Mouse (Mus musculus) heart, adult 9 months (tissue): Measurements from ENCODE around the gene Csmd2.
A peak's percentile ranks its signal among the peaks of the same experiment; 100 is the strongest.
"Not testable (repeated sequence)": the region's sequence is repeated elsewhere in the genome, so short reads cannot be mapped to it uniquely, and the experiment has no call there.

Experiments used
- DNase-seq, 2 experiments: peaks; one replicate each; pipeline ENCODE4 v3.0.0; 2022; ENCODE audit warnings: low spot score in 2 of 2

The Csmd2 gene

DNA sequence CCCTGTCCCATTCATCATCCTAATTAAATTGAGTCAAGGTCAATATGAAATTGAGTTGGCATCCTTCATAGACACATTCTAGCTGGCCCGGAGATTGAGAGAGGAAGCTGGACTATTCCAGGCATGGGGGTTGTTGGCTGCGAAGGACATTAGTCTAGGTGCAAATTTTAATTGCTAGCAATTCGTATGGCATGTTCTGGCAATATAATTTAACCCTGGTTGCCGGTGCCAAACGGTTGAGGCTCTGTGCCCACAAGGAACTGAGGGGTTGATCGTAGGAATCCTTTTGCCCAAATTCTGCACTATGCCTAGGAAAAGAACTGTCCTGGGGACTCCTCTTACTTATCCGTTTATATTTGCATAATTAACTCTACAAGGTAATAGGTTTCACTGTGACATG lies 496.2 kb downstream of the Csmd2 start:
- DNase-seq = no peak

DNA sequence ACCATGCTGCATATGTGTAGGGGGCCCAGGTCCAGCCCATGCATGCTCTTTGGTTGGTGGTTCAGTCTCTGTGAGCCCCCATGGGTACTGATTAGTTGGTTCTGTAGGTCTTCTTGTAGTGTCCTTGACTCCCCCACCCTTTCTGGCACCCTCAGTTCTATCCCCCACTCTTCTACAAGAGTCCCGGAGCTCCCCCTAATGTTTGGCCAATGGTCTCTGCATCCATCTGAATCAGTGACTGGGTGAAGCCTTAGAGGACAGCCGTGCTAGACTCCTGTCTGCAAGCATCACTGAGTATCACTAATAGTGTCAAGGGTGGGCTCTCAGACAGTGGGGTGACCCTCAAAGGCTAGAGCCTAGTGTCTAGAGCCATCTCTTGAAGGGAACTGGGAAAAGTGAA lies 497.0 kb downstream of the Csmd2 start:
- DNase-seq = no peak

DNA sequence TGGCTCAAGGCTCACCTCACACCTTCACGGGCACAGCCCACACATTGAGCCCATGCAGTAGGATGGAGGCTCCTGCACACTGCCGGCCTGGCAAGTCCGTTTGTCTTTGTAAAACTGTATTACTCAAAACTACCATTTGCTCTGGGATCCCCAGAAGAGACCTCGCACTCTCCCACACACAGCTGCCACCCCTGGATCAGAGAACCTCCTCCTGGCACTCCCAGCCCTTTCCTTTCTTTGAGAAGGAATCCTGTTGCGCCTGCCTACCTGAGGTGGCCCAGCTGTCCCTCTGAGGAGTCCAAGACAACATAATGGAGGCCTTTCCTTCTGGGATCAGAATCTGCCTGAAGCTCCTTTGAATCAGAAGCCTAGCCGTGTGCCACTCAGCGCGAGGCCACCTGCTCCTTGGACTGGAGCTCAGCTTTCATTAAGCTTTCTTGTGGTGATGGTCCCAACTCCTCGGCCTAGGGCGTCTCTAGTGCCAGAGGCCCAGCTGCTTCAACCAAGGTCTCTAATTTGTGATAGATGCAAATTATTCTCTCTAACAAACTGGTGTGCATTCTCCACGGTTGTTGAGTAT lies 502.0 kb downstream of the Csmd2 start:
- DNase-seq = no peak

DNA sequence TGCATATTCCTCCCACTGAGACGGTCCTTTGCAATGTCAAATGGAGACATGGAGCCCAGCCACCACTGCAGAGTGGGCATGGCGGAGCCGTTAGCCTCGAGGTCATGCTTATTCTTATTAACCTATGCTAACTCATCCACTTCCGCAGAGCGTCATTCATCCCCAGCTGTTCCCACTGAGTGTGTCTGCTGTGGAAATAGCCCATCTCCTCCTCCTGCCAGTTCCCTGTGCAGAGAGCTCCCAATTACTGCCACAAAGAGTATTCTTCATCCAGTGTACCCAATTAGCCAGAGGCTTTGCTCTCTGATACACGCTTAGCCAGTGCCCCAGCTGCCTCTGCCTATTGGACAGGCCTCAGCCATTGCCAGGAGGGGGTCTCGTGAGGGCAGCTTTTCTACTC lies 504.4 kb downstream of the Csmd2 start:
- no peak for DNase-seq

DNA sequence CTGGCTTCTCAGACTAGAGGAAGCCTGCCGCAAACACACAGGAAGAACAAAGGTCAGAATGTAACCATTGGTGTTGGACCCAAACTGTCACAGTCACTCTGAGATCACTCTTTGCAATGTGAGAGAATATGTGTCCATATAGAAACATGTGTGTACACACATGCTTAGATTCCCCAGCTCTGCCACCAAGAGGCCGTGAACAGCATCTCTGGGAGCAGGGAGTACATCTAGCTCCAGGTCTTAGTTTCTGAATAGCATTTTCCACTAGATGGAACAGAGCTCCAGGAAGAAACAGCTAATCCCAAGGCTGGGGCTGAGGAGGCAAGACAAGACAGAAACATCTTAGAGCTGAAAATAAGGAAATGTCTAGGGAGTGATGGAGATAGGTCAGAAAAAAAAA lies 512.3 kb downstream of the Csmd2 start:
- no peak for DNase-seq

DNA sequence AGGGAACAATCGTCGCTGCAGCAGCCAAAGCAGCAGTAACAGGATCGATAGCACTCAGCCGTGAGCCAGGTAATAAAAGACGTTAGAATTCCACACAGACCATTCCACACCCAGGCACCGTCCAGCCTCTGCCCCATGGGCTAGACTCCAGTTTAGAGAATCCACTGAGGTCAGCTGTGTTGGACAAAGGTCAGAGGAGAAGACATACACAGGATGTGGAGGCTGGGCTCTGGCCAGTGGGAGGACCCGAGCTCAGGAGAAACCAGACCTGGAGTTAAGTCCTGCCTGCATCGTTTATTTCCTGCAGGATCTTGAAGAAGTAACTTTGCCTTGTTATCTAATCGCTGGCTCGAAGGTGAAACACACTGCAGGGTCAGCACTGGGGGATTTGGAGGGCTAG lies 519.2 kb downstream of the Csmd2 start:
- no peak for DNase-seq

DNA sequence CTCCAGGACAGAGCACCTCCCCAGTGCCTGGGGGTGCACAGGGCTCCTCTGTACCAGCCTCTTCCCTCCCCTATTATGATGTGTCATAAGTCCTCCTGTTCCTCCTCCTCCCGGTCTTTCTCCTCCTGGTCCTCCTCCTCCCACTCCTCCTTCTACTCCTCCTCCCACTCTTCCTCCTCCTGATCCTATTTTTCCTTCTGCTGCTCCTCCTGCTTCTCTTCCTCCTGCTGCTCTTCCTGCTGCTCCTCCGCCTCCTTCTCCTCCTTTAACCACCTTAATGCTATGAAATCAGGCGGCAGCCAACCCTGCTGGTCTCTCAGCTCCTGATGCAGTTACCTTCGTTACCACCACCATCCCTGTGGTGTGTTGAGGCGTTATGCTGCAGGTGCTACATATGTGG lies 522.2 kb downstream of the Csmd2 start:
- no peak for DNase-seq

DNA sequence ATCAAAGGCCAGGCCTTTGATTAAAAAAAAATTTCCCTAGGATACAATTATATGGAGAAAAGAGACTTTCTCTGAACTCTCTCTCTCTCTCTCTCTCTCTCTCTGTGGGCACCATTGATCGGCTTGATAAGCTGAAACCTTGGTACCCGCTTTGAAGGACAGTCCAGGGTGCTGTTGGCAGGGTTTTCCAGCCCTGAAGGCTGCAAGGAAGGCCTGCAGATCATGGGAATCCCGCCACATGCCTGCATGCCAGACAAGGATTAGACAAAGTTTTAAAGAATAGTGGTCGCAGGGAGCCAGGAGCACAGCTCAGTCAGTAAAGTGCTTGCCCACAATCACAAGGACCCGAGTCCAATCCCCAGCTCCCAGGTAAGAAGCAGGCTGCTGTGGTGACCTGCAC lies 526.8 kb downstream of the Csmd2 start:
- no peak for DNase-seq

DNA sequence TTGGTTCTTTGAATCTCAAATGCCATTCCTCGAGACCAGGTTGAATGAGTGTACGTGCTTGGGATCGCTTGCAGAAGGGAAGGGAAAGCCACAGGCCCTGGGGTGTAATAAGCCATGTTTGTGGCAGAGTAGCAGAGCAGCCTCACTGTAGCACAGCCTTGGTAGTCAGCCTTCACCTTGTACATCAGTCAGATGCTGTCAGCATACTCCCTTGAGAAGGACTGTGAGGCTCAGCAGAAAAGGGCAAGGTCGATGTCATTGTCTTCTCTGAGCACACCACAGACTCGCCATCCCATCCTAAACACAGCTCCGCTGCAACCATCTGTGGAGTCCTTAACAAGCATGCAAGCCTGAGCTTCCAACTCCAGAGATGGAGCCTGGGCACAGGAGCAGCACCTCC lies 533.6 kb downstream of the Csmd2 start:
- DNase-seq = no peak

DNA sequence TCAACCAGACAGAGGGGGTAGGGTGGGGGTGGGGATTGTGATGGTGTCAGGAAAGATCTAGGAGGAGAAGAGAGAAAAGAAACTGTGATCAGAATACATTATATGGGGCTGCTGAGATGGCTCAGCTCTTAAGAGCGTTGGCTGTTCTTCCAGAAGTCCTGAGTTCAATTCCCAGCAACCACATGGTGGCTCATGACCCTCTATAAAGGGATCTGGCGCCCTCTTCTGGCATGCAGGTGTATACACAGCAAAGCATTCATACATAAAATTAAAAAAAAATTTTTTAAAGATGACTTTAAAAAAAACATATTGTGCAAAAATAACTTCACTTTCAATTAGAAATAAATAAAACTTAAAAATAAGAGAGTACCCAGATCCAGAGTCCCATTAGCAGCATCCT lies 555.7 kb downstream of the Csmd2 start:
- no peak for DNase-seq

DNA sequence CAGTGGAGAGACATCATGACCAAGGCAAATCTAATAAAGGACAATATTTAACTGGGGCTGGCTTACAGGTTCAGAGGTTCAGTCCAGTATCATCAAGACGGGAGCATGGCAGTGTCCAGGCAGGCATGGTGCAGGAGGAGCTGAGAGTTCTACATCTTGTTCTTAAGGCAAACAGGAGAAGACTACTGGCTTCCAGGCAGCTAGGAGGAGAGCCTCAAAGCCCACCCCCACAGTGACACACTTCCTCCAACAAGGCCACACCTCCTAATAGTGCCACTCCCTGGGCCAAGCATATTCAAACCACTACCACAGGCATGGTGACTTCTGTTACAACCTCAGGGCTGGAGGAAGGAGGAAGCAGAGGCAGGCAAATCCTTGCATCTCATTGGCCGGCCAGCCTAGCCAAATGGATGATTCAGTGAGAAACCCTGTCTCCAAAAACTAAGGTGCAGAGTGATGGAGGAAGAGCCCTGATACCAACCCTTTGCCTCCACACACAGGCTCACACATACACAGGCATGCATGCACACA lies 556.4 kb downstream of the Csmd2 start:
- DNase-seq = not testable (repeated sequence)

DNA sequence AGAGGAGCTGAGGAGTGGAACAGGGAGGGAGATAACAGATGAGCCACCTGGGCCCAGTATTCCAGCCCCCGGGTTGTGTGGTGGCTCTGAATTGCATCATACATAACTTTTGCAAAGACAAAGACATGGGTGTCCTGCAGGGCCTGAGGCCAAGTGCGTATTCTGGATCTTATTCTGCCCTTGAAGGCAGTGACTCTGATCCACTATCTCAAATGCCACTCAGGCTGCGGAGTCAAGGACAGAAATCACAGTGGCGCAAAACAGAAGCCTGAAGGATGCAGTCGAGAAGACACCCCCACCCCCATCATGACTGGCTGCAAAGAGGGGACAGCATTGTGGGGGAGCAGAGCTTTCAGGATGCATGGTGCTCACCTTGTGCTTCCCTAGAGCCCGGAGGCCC lies 563.1 kb downstream of the Csmd2 start:
- DNase-seq = no peak

DNA sequence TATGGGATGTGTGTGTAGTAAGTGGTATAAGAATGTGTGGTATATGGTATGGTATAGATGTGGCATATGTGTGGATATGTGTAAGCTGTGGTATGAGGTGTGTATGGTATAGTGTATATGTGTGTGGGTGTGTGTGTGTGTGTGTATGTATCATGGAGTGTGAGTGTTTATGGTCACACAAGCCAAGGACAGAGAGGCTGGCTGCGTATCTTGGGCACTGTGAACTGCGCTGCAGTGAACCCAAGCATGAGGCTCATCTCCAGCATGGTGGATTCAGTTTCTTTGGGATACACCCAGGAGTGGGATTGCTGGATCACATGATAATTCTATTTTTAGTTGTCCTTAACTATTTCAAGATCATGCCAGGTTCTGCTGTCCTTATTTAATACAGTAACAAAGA lies 566.5 kb downstream of the Csmd2 start:
- no peak for DNase-seq

DNA sequence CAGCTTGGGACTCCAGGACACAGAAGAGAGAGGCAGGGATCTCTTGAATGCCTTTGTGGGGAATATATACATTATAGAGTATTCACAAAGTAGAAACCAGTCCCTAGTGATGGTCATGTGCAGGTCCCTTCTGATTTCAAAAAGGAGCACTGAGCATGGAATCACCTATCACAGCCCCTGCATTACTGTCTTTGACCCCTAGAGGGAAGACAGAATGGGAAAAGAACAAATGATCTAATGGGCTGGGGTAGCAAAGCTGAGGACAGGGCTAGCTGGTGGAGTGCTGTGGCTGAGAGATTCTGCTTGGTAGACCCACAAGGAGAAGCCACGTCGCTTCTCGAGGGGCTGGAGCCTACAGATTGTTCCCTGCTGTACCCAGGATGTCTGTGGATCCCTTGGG lies 572.7 kb downstream of the Csmd2 start:
- DNase-seq = no peak

DNA sequence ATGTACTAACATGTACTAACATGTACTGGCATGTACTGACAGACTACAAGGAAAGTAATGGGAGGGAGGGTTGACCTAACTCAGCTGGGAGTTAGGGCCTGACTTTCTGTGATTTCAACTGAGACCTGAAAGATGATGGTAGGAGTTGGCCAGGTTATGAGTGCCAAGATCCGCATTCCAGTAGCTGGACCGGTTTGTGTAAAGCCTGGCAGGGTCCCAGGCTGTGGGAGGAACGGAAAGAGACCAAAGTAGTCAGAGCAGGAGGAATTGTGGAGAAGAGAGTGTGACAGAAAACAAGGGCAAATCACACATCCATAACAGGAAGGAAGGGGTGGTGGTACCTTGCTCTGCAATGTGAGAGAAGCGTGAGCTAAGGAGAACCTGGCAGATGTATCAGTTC lies 588.2 kb downstream of the Csmd2 start:
- no peak for DNase-seq

DNA sequence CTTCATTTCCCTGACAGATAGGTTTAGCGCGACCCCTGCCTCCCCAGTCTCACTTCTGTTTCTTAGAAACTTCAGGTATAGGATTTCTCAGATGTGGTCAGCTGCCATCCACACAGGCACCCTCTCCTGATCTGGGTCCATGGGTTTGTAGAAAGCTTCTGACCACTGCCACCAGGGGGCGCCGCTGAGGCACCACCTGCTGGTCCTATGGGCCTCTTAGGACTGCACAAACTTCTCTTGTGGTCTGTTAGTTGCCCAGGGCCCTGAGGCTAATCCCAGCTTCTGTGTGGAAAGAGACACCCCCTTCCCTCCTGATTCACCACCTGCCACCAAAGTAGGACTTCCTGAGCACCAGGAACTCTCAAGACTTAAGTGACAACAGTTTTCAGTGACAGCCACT lies 591.5 kb downstream of the Csmd2 start:
- DNase-seq = no peak

DNA sequence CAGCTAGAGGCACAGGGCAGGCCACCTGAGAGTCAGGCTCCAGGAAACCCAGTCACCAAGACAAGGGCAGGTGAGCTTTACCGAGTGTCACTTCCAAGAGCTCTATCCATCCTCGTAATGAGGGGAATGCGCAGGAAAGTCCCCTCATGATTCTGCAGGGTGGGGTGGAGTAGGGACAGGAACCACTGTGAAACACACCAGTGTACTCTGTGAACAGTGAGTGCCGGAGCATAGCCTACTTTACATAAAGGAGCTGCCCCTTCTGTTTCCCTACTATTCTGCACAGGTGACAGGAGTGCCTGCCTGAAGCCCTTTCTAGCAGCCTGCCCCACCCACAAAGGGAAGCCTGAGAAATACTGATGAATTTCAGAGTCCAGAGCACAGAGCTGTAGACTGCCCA lies 605.6 kb downstream of the Csmd2 start:
- no peak for DNase-seq

DNA sequence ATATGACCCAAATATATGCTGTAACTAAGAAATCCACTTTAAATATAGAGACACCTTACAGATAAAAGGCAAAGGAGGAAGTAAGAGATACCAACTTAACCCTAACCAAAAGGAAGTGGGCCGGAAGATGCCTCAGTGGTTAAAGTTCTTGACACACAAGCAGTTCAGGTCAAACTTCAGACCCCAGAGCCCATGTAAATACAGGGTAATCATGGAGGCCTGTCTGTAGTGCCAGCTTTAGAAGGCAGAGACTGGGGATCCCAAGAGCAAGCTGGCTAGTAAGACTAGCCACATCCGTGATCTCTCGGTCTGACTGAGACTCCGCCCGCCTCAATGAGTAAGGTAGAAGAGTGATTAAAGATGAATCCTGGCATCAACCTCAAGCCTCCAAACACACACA lies 606.4 kb downstream of the Csmd2 start:
- DNase-seq = no peak

DNA sequence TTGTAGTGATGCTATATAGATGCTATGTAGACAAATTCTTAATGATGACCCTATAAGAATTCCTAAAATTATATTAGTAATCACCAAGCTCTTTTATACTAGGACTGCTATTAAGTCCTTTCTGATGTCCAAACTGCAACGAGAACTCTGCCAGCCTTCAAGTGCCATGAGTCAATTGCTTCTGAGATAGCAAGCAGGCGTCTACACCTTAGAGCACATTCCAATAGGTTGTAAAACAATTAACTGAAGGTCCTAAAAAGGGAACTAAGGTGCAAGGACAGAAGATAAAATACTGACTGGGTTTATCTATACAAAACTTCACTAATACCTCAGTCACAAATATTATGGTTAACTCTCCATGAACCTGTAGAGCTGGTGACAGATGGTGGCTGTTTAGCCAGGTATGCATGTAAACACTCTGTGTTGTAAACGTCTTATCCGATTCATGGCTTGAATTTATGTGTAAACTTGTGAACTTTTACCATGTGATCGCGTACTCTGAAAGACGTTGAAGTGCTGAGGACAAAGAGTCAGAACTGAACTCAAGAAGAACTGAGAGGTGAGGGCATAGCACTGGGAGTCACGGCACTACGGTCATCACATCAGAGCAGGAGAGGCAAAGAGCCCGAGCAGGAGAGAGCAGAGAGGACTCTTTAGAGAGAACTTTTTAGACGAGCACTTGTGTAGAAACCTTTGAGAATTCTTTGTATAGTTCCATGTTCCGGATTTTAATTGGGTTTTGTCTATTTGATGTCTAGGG lies 610.3 kb downstream of the Csmd2 start:
- DNase-seq = no peak

DNA sequence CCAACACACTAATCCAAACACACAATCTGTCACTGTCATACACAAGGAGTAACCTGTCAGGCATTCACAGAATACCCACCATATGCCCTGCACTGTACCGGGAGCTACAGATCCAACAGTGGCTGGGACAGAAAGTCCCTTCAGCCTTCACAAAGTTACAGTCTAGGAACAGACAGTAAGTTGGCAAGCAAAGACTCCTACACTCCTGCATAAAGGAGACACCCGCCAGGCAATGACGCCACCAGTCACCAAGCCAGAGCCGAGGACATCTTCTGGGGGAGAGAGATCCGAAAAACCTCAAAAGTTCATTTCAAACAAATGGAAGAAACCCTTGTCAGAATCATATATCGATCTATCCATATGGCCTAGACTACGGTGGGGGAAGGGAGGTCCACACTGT lies 618.9 kb downstream of the Csmd2 start:
- no peak for DNase-seq

DNA sequence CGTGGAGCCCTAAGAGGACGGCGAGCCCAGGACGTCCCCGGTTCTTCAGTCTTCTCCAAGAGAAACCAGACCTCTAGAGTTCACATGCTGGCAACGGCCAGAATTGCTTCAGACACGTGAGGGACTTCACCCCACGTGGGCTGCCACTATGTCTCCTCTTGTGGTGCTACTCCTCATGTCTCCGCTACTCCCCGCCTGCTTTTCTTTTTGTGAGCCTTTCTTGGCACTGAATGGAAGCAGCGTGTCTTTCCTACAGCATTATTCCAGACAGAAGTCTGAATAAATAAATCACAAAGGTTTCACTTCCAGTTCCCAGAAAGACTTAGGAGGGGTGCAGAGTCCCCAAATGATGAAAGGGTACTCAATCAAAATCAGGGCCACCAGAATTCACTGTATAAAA lies 620.0 kb downstream of the Csmd2 start:
- DNase-seq = peak in 1 of 2 experiments; percentile 13

DNA sequence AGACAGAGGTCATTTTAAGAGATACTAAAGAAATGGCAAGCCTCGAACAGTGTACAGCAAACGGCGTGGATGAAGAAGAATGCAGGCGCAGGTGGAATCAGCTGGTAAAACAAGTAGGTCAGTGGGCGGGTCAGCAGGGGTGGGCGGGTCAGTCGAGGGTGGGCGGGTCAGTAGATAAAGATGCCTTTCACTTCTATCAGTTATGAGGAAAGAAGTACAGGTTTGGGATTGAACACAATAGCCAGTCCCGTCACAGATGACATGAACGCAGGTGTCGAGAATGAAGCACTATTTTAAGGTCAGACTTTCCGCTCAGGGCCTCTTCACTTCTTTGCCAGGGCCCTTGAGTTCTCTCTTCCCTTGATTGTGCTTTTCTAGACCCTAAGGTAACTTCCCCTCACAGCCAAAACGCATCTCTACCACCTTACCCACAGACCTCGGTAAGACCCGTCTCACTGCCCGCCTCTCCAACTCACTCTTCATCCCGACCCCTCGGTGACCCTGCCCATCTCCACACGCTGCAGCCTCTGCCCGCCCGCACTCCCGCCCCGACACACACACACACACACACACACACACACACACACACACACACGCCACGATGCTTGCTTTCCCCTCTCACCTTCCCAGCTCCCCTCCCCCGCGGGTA lies 621.7 kb downstream of the Csmd2 start:
- DNase-seq = no peak

DNA sequence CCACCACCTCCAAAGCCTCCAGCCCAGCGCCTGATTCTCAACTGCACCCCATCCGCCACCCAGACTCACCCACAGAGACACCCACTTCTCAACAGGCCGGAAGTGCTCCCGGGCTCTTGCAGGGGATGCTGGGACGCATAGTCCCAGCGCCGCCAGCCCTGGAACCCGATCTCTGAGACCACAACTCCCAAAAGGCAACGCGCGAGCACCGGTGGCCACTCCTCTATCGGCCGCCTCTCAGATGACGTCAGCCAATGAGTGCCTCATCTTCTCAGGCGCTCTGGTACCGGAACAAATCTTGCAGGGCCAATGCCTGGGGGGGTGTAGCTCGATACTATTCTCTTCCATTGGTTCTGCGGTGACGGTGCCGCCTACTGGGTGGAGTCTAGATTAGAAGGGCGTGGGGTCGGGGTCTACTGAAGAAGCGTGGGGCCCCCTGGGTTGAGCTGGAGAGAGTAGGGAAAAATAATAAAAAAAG lies 622.3 kb downstream of the Csmd2 start, which contains the start of gene Zscan20:
TSS of gene Zscan20 (minus strand) at position 174 of the 478 bp plus-strand sequence.
- peak; percentile 97 to 98 for DNase-seq
